Comparison of ENCODE assay signal across 11 mouse cellular contexts in the genomic region with DNA sequence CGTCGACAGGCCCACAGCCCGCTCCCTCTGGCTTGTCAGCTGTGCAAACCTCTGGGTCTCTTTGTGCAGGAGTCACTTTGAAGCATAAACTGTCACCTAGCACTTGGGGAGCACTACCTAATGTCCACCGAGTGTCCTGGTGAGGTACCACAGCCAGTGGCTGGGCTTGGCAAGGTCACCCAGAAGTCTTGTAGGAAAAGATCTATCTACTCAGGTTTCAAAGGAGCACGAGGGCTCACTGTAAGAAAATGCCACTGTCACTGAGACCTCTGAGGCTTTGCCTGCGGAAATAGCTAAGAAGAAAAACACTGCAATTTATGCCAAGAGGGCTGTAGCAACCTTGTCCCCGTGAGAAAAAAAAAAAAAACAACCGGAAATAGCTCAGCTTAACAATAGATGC. TPM values are rescaled to one million over a fixed set of nuclear protein-coding genes. Genes with fewer than 3 reads are reported as not detected.
DNase-seq lines count a peak whose midpoint lies in the region; ATAC-seq lines count a peak whose summit lies in the region.
"Had no signal": no experiment of that assay in that cellular context is flagged by ENCODE, and none has a peak within 500 bp of the region (broad histone marks: within the 10 kb centered on the region; RNA-seq: fewer than 3 reads in every experiment).

No protein-coding gene starts in this region.

- H3K9me3 ChIP-seq in heart, embryonic 16.5 days (replicated peaks; ENCODE audit: control insufficient read depth, low read length) = no peaks in the 10 kb centered on the region
- no peaks in the 10 kb centered on the region for H3K9me3 ChIP-seq in heart, embryonic 12.5 days (replicated peaks)
- no peaks in the 10 kb centered on the region for H3K9me3 ChIP-seq in limb, embryonic 15.5 days
- H3K9me3 ChIP-seq: lung, embryonic 15.5 days had no signal

- H3K36me3 ChIP-seq in heart, embryonic 16.5 days (ENCODE audit: control insufficient read depth, insufficient read depth) = no peaks in the 10 kb centered on the region
- H3K36me3 ChIP-seq in heart, embryonic 12.5 days = no peaks in the 10 kb centered on the region
- no peaks in the 10 kb centered on the region for H3K36me3 ChIP-seq in limb, embryonic 15.5 days
- H3K36me3 ChIP-seq: lung, embryonic 15.5 days had no signal

- H3K27me3 ChIP-seq in heart, embryonic 16.5 days (ENCODE audit: control insufficient read depth, insufficient read depth, low read length) = no peaks in the 10 kb centered on the region
- peaks cover 24% of the 10 kb centered on the region for H3K27me3 ChIP-seq in heart, embryonic 12.5 days (replicated peaks)
- no peaks in the 10 kb centered on the region for H3K27me3 ChIP-seq in limb, embryonic 15.5 days
- H3K27me3 ChIP-seq: lung, embryonic 15.5 days had no signal

- H3K9ac ChIP-seq in heart, embryonic 16.5 days (ENCODE audit: low read length) = no peak overlapping the region
- no peak overlapping the region for H3K9ac ChIP-seq in heart, embryonic 12.5 days
- no peak overlapping the region for H3K9ac ChIP-seq in limb, embryonic 15.5 days
- H3K9ac ChIP-seq: lung, embryonic 15.5 days had no signal

- peak overlapping the region; percentile 62 for H3K27ac ChIP-seq in heart, embryonic 16.5 days (ENCODE audit: low read length)
- H3K27ac ChIP-seq in heart, embryonic 12.5 days (ENCODE audit: poor library complexity, severe bottlenecking) = no peak overlapping the region
- H3K27ac ChIP-seq in limb, embryonic 15.5 days = peak overlapping the region; percentile 62
- H3K27ac ChIP-seq: lung, embryonic 15.5 days had no signal

- WGBS in heart, embryonic 16.5 days = 50% methylated on average over 8 of the region's 8 CpGs
- 47% methylated on average over 8 of the region's 8 CpGs for WGBS in heart, embryonic 12.5 days
- WGBS in limb, embryonic 15.5 days = 33% methylated on average over 8 of the region's 8 CpGs

- H3K4me1 ChIP-seq in heart, embryonic 16.5 days (ENCODE audit: control insufficient read depth, insufficient read depth, low read length) = peaks cover 18% of the 10 kb centered on the region
- H3K4me1 ChIP-seq in heart, embryonic 12.5 days (replicated peaks) = peaks cover 36% of the 10 kb centered on the region
- H3K4me1 ChIP-seq in limb, embryonic 15.5 days = peaks cover 27% of the 10 kb centered on the region
- H3K4me1 ChIP-seq: lung, embryonic 15.5 days had no signal

- DNase-seq in CD4-positive helper T cell, adult 2 months (ENCODE audit: low read depth, low spot score) = peak; percentile 50
- no peak for DNase-seq in urinary bladder, postnatal 10 days (ENCODE audit: low spot score)
- no peak for DNase-seq in Muller cell, postnatal 12 days (ENCODE audit: inconsistent ontology term)
- DNase-seq in cerebellum, postnatal 10 days = no peak
- DNase-seq: cerebellum, adult 11 months; kidney, postnatal 14 days had no signal

- H3K4me3 ChIP-seq in heart, embryonic 16.5 days (ENCODE audit: low read length) = no peak overlapping the region
- no peak overlapping the region for H3K4me3 ChIP-seq in heart, embryonic 12.5 days
- H3K4me3 ChIP-seq in limb, embryonic 15.5 days = no peak overlapping the region
- H3K4me3 ChIP-seq: lung, embryonic 15.5 days had no signal

- no peak overlapping the region for H3K4me2 ChIP-seq in heart, embryonic 16.5 days (ENCODE audit: low read depth, low read length)
- H3K4me2 ChIP-seq in heart, embryonic 12.5 days = no peak overlapping the region
- H3K4me2 ChIP-seq in limb, embryonic 15.5 days = no peak overlapping the region
- H3K4me2 ChIP-seq: lung, embryonic 15.5 days had no signal

- no peak for ATAC-seq in heart, embryonic 16.5 days (replicated peaks; ENCODE audit: extremely low read depth, insufficient read depth, low FRiP score)
- no peak for ATAC-seq in heart, embryonic 12.5 days (ENCODE audit: insufficient number of reproducible peaks, low FRiP score)
- peak; percentile 63 for ATAC-seq in activated CD4-positive, CD25-positive, alpha-beta regulatory T cell, adult 4 months
- no peak for ATAC-seq in limb, embryonic 15.5 days (ENCODE audit: insufficient number of reproducible peaks, low FRiP score, low TSS enrichment, low read depth)

RNA-seq across cellular contexts. Expression of a gene that starts 54.7 kb away (rescaled TPM):
- 3.0 and 3.3 TPM in 2 replicates for polyA plus RNA-seq in heart, embryonic 16.5 days (2015; fragmentation: Nextera tagmentation; extraction: Ambion mirVana)
- polyA plus RNA-seq in heart, embryonic 12.5 days (2016; fragmentation: Nextera tagmentation; extraction: Ambion mirVana) = 5.6 TPM in 2 replicates
- polyA plus RNA-seq in activated CD4-positive, CD25-positive, alpha-beta regulatory T cell, adult 4 months (2017; shearing (Covaris generic)) = 1 to 10 TPM; 4.4 to 5.7 TPM
- 4.7 and 5.0 TPM in 2 replicates for polyA plus RNA-seq in limb, embryonic 15.5 days (2015; fragmentation: Nextera tagmentation; extraction: Ambion mirVana)

RNA-seq across cellular contexts. Expression of a gene that starts 54.8 kb away (rescaled TPM):
- 25.4 and 27.9 TPM in 2 replicates for polyA plus RNA-seq in heart, embryonic 16.5 days (2015; fragmentation: Nextera tagmentation; extraction: Ambion mirVana)
- polyA plus RNA-seq in heart, embryonic 12.5 days (2016; fragmentation: Nextera tagmentation; extraction: Ambion mirVana) = 31.2 and 32.2 TPM in 2 replicates
- polyA plus RNA-seq in activated CD4-positive, CD25-positive, alpha-beta regulatory T cell, adult 4 months (2017; shearing (Covaris generic)) = 10 to 100 TPM; 12.0 to 13.7 TPM
- 30.1 and 34.4 TPM in 2 replicates for polyA plus RNA-seq in limb, embryonic 15.5 days (2015; fragmentation: Nextera tagmentation; extraction: Ambion mirVana)
